Mouse (Mus musculus): ENCODE data around the gene Rhno1. TPM values are rescaled to one million over a fixed set of nuclear protein-coding genes. Genes with fewer than 3 reads are reported as not detected.
"Not testable (repeated sequence)": the region's sequence is repeated elsewhere in the genome, so short reads cannot be mapped to it uniquely, and the experiment has no call there.

Gene Rhno1
- 45.7 and 53.9 TPM in 2 replicates for total RNA-seq (2015)
- total RNA-seq (2017), result 35.4 and 41.1 TPM in 2 replicates

DNA sequence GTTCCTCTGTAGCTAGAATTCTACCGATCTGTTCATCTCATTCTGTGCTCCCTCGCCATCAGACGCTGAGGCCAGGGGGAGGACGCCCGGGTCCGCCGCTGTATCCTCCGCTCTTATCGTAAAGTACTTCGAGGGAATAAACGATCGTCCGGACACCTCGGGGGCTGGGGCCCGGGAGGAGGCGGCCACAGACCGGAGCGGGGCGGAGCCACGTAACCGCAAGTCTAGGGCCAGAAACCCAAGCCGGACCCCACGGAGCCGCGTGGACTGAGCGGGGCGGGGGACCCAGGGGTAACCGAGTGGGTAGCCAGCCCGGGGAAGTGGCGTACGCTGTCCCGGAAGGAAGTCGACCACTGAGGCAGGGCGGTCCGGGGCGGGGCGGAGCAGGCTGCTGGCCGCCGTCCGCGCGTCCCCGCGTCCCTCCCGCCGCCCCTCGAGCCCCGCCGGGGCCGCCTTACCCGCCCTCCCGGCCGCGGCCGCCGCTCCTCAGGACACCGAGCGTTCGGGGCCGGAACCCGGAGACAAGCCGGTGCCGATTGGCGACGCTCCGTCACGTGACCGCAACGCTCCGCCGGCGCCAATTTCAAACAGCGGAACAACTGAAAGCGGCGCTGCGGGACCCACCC lies at the start of gene Rhno1, which contains the start of gene Foxm1:
Rhno1 (minus strand) TSS at position 531 of the 626 bp plus-strand sequence.
Foxm1 (plus strand) TSS at position 587 of the 626 bp plus-strand sequence.
- peak; percentile 73 for ATAC-seq (ENCODE audit: poor library complexity, severe bottlenecking)

DNA sequence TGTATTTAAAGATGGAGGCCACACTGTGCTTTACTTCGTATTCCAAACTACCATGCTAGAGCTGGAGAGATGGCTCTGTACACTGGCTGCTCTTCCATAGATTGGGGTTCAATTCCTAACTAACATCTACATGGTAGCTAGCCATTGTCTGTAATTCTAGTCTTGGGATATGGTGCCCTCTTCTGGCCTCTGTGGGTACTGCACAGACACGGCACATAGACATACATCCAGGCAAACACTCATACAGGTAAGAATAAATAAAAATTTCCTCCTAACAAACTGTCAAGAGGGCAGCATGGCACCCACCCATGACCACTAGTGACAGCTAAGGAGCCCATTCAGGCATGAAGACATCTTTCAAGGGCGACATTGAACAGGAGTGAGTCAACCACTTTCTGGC lies 48.4 kb upstream of the Rhno1 start:
- peak; percentile 64 for ATAC-seq (ENCODE audit: poor library complexity, severe bottlenecking)

DNA sequence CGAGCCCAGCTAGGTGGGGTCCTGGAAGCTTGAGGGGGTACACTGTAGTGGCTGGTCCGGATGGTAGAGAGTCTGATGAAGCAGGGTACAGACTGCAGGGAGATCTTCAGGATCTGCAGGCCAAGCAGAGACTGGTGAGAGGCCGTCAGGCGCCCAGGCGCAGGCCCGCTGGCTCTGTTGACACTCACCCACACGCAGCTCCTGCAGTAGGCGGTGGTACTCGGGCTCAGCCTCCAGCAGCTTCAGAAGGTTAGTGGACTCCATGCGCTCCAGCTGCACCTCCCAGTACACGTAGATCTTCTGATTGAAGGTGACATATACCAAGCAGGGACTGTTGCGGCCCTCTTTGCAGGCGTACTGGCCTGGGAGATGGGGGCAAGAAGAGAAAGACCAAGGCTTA lies 47.6 kb upstream of the Rhno1 start:
- no peak for ATAC-seq (ENCODE audit: poor library complexity, severe bottlenecking)

DNA sequence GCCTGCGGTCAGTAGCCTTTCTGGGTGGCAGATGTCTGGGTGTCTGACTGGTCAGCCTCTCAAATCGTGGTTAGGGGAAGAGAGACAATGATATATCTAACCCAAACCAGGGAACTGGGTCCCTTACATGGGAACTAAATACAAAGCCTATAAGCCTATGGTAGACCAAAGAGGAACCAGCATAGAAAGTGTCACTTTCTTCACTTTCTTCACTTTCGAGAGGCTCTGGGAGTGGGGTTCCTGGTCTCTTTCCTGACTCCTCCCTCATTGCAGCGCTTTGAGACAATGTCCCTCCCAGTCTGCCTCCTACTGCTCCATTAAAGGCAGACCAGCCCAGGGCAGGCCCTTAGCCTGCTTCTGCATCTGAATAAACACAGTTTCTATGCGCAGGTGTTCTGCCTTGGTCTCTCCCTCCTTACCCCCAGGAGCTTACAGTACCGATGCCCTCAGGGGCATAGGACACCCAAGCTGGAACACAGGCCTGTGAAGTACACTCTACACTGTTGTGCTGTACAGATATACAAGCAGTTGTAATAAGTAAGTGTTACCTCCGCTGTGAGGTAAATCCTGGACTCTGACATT lies 45.9 kb upstream of the Rhno1 start:
- peak; percentile 80 for ATAC-seq (ENCODE audit: poor library complexity, severe bottlenecking)

DNA sequence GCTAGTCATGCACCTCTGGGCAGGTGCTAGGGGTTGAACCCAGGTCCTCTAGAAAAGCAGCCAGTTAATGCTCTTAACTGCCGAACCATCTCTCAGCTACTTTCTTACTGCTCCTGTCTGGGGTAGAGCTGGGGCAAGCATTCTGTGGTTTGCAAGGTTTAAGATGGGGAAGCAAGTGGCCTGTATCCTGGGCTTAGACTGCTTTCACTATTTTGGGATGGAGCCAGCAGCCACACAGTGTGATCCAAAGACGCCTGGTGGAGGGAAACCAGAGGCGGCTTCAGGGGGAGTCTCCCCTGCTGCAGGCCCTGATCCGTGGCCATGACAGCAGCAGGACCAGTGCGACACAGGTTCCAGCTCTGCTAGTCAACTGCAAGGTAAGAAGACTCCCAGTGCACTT lies 42.0 kb upstream of the Rhno1 start:
- ATAC-seq (ENCODE audit: poor library complexity, severe bottlenecking), result no peak

DNA sequence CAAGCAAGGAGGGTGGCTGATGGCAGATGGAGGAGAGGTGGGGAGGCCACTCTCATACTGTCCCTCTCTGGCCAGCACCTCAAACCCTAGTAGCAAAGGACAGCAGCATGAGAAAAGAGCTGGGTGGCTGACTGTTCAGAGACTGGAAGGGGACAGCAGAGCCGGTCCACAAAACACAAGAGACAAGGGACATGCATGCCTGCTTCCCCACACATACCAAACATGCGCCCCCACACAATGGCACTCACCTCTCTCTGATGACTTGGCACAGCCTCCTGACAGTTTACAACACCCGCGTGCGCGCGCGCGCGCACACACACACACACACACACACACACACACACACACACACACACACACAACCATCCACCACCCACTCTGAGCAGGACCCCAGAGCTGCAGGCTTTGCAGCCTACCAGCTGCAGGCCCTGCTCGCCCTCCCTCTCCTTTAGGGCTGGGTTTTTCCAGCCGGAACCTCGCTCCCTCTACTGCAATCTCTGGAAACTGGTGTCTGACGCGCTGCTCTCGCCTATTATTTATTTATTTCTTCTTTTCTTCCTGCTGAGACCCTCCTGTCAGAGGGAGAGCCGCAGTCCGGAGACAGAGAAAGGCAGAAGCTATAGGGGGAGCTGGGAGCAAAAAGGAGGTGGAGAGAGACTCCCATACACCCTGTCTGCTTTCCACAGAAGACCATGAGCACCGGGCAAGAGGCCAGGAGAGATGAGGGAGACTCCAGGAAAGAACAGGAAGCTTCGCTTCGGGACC lies 36.9 kb upstream of the Rhno1 start:
- ATAC-seq (ENCODE audit: poor library complexity, severe bottlenecking), result no peak

DNA sequence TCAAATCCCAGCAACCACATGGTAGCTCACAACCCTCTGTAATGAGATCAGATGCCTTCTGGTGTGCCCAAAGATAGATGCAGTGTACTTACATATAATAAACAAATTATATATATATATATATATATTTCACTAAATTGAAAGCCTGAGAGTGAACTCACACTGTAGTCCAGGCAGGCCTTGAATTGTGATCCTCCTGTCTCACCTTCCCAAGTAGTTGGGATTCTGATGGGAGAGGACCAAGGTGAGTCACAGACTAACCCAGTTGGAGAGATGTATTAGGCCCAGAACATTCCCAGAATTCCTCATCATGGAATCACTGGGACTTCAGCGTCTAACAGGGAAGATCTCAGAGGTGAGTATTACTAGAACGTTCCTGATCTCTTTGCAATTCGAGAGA lies 36.3 kb upstream of the Rhno1 start, which contains the start of gene Nrip2:
Nrip2 (plus strand) TSS at position 301 of the 400 bp plus-strand sequence.
- ATAC-seq (ENCODE audit: poor library complexity, severe bottlenecking), result no peak

DNA sequence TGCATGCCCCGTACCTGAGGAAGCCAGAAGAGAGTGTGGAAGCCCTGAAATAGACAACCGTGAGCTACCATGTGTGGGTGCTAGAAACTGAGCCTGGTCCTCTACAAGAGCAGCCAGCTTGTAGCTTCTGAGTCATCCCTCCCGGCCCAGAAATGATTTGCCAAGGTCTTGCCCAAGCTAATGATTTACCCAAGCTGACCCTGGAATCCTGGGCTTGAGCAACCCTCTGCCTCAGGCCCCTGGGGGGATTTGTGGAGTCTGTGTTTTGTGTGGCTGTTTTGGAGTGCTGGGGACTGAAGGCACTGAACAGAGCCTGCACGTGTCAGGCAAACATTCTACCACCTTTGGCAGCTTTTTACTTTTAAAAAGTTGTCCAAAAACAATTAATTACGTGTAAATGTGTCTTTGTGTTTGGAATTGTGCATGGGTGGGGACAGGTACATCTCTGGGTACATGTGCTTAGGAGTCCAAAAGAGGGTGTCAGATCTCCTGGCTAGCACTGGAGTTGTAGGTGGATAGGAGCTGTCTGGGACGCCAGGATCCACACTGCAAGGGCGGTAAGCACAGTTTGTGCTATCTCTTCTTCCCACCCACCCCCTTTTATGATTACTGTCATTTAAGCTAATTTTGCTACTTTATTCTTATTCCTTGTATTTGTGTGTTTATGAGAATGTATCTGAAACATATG lies 35.0 kb upstream of the Rhno1 start:
- no peak for ATAC-seq (ENCODE audit: poor library complexity, severe bottlenecking)

DNA sequence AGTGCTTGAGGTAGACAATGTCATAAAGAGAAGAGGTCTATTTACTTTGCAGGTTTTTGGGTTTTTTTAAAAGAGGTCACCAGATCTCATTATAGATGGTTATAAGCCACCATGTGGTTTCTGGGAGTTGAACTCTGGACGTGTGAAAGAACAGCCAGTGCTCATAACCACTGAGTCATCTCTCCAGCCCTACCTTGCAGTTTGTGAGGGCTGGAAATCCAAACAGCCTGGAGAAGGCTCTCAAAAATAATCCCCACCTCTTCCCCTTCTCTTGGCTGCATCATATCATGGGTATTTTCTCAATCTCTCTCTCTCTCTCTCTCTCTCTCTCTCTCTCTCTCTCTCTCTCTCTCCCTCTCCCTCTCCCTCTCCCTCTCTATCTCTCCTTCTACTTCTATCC lies 28.0 kb upstream of the Rhno1 start:
- no peak for ATAC-seq (ENCODE audit: poor library complexity, severe bottlenecking)

DNA sequence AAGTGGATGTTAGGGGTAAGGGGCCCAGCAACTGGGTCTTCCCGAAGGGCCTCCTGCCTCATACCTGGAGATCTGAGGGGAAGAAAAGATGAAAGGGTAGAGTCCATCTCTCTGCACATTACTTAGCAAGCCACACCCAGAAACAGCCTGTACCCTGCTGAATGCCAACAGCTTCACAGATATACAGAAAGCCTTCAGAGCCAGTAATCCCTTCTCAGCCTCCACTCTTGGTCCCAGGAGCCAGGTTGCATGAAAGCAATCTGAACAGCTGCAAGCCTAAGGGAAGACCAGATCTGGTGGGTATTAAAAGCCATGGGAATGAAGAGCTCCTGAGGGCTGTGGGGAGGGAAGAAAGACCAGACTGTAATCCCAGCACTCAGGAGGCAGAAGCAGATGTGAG lies 26.5 kb upstream of the Rhno1 start:
- no peak for ATAC-seq (ENCODE audit: poor library complexity, severe bottlenecking)

DNA sequence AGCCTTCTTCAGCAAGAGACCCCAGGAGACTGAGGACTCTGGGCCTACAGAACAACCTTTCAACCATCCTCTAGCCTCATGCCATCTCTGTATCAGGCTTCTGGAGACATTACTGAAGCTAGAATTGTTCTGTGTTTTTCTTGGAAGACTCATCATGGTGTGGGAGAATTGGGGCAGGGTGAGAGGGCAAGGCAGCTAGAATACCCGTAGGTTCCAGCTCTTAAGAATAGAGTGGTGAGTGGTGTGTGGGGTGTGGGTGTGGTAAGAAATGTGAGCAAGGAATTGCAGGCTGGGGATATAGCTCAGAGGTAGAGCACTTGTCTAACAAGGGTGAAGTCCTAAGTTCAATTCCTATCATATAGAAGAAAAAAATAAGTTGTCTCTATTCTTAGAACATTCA lies 22.3 kb upstream of the Rhno1 start:
- no peak for ATAC-seq (ENCODE audit: poor library complexity, severe bottlenecking)

DNA sequence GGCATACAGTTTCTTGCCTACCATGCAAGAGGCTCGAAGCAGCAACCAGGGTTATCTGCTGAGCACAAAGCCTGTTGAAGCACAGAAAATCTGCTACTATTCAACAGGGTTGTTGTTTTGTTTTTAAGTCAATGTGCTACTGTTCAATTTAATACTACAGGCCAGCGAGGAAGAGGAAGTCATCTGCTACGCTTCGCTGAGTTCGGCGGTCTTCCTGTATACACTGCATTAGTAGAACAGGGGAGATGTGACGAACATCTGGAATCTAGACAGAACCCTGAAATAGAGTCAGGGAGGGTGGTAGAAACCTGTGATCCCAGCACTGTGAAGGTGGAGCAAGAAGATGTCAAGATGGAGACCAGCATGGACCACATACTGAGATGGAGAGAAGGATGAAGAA lies 21.0 kb upstream of the Rhno1 start:
- no peak for ATAC-seq (ENCODE audit: poor library complexity, severe bottlenecking)

DNA sequence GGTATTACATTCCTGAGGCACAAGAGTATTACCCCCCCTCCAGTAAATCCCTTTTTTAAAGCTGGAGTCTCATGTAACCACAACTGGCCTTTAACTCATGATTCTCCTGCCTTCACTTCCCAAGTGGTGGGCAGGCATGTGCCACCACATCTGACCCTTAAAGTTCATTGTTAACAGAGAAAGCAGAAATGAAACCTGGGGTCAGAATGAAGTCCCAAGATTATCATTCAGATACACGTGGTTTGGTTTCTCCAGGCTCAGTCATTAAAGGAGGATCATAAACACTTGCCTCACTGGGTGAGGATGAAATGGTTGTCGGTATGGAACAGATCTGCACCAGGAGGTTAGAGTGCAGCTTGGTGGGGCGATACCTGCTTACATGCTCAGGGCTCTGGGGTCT lies 18.5 kb upstream of the Rhno1 start:
- peak; percentile 73 for ATAC-seq (ENCODE audit: poor library complexity, severe bottlenecking)

DNA sequence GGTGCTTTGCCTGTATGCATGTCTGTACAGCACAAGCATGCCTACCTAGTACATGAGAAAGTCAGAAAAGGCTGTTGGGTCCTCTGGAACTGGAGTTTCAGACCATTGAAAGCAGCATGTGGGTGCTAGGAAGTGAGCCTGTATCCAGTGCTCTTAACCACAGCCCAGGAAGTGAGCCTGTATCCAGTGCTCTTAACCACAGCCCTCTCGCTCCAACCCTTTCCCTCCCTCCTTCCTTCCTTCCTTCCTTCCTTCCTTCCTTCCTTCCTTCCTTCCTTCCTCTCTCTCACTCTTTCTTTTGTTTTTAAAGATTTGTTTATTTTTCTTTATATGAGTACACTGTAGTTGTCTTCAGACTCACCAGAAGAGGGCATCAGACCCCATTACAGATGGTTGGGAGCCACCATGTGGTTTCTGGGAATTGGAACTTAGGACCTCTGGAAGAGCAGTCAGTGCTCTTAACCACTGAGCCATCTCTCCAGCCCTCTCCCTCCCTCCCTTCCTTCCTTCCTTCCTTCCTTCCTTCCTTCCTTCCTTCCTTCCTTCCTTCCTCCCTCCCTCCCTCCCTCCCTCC lies 18.0 kb upstream of the Rhno1 start:
- not testable (repeated sequence) for ATAC-seq (ENCODE audit: poor library complexity, severe bottlenecking)

DNA sequence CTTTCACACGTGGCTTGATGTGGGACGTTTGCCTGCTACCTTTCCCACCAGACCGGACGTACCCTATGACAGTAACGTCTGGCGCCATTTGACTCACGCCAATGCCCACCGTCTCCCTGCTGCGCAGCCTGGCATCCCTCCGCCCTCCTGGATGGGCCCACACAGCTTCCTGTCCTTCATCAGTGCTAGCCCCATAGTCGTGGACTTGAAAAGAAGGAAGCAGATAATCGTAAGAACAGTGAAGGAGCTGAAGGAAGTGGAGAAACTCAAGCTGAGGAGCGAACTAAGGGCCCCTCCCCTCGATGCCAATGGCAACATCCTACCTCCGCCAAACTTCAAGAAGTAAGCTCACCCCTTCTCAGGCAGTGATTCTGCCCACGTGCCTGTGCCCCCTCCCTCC lies 16.9 kb upstream of the Rhno1 start:
- ATAC-seq (ENCODE audit: poor library complexity, severe bottlenecking), result peak; percentile 73

DNA sequence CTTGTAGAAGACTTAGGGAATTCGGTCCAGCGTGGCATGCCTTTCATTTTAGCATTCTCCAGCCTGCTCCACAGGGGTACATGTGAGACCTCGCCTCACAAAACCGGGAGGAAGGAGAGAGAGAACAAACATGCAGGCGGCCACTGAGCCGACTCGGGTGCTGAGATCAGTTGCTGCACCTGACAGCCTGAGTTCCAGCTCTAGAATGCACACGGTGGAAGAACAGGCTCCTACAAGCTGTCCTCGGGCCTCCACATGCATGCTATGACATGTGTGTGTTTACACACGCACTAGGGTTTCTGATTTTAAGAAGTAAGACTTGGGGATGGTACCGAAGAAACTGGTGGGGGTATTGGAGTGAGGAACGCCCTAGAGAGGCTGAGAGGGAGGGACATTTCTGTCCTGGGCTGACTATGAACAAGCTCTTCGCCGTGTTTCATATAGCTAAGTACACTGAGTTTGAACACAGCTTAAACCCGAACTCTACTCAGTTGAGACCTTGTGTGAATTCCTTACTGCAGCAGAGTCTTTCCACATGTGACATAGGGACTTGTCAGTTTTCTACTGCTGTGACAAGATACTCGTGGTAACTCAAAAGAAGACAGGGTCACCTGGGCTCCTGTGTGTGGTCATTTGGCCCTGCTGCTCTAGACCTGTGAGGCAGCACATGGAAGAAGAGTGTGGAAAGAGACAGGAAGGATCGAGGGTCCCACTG lies 13.8 kb upstream of the Rhno1 start:
- ATAC-seq (ENCODE audit: poor library complexity, severe bottlenecking), result no peak

DNA sequence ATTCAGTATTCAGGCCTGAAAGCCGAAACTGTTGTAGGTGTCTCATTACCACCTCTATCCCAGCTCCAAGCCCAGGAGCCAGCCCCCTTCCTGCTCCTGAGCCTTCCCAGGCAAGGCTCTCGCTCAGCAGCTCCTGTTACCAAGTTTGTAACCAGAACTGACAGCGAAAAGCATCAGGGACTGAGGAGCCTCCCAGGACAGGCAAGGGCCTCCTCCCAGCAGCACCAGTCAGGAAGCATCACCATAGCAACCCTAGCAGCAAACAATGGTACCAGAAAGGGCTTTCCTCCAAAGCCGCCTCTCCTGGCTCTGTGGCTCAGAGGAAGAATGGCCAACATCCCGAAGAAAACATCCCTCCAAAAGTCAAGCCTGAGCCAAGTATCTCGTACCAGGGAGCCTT lies 12.5 kb upstream of the Rhno1 start, which contains the start of the genes Tex52 and Gm44596:
Tex52 (plus strand) TSS at position 265 of the 400 bp plus-strand sequence.
Gm44596 (plus strand) TSS at position 312 of the 400 bp plus-strand sequence.
- ATAC-seq (ENCODE audit: poor library complexity, severe bottlenecking), result no peak

DNA sequence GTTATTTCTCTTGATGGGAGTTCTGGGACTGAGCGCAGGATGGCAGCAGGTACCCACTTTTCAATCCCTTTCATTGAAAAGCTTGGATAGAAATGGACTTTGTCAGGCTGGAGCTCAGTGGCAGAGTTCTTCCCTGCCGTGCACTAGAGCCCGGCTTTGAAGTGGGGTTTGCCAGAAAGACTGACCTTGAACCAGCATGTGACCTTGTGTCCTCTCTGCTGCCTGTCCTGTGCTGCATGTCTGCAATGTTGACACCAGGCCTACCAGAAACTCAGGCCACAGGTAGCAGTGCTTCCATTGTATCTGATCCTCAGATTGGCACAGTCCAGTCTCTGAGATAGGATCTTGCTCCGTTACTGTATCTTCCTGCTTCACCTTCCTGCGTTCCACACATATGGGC lies 7.3 kb upstream of the Rhno1 start:
- no peak for ATAC-seq (ENCODE audit: poor library complexity, severe bottlenecking)

DNA sequence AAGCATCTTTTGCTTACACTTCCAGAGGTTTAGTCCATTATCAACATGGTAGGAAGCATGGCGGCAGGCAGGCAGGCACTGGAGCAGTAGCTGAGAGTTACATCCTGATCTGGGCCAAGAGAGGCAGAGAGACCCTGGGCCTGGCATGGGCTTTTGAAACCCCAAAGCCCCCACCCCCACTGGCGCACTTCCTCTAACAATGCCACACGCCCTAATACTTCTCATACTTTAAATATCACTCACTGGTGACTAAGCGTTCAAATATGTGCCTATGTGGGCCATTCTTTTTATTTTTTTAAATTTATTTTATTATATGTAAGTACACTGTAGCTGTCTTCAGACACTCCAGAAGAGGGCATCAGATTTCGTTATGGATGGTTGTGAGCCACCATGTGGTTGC lies 3.8 kb upstream of the Rhno1 start:
- ATAC-seq (ENCODE audit: poor library complexity, severe bottlenecking), result no peak

DNA sequence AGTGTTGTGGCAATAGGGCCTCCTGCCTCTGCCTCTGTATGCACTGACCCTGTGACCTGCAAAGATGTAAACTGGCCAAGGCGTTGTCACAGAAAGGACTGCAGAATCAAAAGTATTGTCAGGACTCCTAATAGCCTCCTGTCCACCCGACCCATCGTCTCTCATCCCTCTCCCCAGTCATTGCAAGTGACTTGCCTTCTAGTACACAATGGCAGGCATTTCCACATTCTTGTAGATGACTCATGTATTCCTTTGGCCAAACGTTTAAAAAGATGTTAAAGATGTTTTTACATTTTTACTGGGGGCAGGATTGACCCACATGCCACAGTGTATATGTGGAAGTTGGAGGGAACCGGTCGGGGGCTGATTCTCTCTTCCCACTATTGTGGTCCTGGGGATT lies 2.0 kb upstream of the Rhno1 start:
- no peak for ATAC-seq (ENCODE audit: poor library complexity, severe bottlenecking)

All from megakaryocyte, adult 5-6 weeks (primary cell).